Mouse (Mus musculus): ENCODE measurements at regions not wholly inside any gene's neighbourhood (a gene's known extent, or its start where the extent isn't known, plus 50 kb on each side); places are given as distances from the start of the nearest gene placed in this dataset.

GRCm38 (mm10) chr13:51227836-51228235, 57.0 kb downstream of the Nxnl2 start:
- DNase-seq: no peak

GRCm38 (mm10) chr13:51228862-51229770, 58.3 kb downstream of the Nxnl2 start:
- no peak for DNase-seq

GRCm38 (mm10) chr13:51229862-51230261, 59.0 kb downstream of the Nxnl2 start:
- DNase-seq: no peak

DNA sequence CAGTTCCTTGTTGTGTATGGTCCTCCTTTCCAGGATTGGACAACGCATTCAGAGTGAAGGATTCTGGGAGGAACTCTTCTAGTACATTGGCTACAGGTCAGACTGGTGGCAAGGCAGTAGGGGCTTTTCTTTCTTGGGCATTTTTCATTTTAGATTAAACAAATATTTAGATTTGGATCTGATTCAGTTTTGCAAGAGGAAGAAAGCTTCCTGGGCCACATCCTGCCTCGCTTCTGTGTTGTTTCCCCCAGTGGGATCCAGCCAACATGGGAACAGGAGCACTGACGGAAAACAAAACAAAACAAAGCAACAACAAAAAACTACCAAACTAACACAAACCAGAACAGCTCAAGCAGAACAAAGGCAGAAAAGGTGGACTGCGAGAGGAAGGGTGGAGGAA, 60.8 kb downstream of the Nxnl2 start:
- DNase-seq: no peak

- no peak for DNase-seq
Observed at GRCm38 (mm10) chr13:51247378-51247777, 76.6 kb downstream of the Nxnl2 start.

DNA sequence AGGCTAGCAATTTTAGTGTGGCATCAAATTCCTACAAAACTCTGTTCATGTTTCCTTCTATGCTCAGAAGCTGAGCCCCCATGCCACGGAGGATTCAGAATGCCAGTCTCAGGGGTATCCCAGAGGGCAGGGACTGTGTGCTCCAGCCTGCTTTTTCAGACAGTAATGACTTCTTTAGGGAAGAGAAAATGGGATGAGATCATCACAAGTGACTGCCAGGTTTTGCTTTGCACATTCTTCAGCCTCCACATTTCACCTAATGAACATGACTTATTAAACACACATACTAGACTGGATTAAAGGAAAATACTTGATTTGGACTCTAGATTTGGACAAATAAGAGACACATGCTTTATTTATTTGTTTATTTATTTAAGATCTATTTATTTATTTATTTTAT, 82.5 kb downstream of the Nxnl2 start:
- DNase-seq: no peak

- no peak for DNase-seq
Observed at GRCm38 (mm10) chr13:51255688-51256087, 84.9 kb downstream of the Nxnl2 start.

DNA sequence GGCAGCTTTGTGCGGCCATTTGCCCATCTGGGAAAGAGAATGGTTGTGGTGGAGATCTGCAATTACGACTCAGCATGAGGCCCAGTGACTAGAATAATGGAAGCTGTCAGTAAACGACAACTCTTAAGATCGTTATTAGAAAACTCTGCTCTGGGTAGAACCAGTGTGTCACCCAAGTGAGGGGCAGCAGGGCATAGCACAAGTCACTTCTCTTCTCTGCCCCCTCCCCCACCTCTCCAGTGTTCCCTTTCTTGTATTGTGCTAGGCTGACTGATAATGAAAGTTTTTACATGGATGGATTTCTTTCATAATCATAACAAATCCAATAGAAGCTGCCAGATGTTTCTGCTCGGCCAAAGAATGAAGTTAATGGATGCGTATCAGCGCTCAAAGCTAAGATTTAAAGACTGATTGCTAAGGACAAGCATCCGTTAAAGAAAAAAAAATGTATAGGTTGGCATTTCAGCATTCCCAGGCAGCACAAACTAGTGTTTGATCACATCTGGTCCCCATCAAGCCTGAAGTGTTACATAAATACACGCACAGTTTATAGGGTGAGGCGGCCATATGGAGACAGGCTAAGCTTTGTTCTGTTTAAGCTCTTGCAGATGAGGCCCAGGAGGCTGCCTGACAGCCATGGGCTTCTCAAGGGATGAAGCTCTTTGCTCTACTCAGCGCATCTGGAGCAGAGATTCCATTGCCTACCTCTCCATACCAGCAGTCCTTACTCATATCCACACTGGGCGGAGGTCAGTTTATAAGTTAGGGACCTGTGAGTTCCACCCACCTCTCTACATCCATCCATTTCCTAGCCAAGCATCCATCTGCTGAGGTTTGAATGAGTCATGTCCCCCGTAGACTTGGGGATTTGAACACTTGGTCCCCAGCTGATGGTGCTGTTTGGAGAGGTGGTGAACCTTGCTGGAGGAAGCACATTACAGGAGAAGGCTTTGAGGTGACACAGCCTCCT, 88.2 kb downstream of the Nxnl2 start:
- no peak for DNase-seq

- peak; percentile 32 for DNase-seq
Observed at GRCm38 (mm10) chr13:51261619-51262018, 90.8 kb downstream of the Nxnl2 start.

GRCm38 (mm10) chr13:51272786-51273185, 102.0 kb downstream of the Nxnl2 start:
- no peak for DNase-seq

DNA sequence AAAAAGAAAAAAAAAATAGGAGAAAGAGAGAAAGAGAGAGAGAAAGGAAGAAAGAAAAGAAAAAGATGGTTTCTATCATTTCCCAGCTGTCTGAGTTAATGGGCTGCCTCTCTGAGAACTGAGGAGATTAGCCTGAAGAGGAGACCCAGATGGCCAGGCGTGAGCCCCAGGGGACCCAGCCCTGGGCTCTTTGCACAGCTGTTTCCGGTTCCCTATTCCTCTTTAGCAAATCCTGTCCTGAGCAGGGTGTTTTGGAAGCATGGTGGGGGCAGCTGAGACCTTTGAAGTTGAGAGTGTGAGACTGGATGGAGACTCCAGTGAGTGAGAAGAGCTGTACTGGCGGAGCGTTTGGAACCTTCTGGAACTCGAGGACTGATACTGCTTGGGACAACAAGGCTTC, 103.8 kb downstream of the Nxnl2 start:
- DNase-seq: no peak

DNA sequence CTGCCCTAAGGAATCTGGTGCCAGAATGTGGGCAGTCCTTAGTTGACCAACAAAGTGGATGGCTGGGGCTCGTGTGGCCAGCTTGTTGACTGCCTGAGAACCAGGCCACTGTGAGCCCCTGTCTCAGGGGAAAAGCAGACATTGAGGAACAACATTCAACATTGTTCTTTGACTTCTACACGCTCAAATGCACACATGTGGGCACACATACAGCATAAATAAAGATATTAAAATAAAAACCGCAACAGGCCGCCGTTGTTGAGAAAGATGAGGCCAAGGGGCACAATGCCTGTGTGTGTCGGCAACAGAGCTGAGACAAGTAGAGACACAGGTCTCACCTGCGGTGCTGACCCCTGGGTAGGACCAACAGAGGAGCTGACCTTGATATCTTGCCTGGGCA, 105.8 kb downstream of the Nxnl2 start:
- DNase-seq: no peak

DNA sequence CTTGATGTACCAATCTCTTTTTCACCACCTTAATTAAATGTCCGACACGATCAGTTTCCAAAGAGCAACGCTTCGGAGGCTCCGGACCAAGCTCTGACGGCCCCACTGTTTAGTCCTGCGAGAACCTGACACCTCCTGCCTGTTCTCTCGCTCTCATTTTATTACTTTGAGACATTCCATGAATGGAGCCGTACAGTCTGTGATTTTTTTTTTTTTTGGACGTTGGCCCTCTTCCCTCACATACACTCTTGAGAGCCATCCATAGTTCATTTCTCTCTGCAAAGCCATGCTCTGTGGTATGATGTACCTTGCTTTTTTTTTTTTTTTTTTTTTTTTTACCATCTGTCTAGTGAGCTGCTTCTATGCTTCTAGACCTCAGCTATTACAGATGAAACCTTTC, 106.7 kb downstream of the Nxnl2 start:
- DNase-seq: no peak

- DNase-seq: no peak
Observed at GRCm38 (mm10) chr13:51279642-51280387, 109.0 kb downstream of the Nxnl2 start.

DNA sequence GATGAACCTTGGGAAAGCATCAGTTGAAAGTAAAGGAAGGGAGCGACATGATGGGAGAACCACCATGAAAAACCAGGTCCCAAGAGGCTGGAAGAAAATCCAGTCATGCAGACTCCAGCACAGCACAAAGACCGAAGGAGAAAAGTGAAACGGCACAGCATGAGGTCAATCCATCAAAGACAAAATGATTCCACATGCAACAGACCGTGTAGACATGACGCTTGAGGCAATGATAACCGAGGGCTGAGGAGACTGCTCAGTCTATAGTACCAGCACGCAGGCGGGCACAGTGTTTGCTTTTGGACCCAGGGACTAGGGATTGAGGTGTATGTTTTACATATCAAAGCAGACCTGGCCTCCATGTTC, 109.5 kb downstream of the Nxnl2 start:
- DNase-seq: no peak

DNA sequence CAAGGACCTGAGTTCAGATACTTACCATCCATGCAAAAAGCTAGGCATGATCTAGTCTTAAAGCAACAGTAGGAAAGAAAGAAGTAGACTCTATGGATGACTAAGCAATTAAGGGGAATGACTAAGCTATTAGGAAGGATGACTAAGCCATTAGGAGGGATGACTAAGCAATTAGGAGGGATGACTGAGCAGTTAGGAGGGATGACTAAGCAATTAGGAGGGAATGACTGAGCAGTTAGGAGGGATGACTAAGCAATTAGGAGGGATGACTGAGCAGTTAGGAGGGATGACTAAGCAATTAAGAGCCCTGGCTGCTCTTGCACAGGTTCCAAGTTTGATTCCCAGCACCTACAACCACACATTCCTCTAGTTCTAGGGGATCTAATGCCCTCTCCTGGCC, 113.9 kb downstream of the Nxnl2 start:
- DNase-seq: no peak

- no peak for DNase-seq
Observed at GRCm38 (mm10) chr13:51289442-51289841, 118.6 kb downstream of the Nxnl2 start.

GRCm38 (mm10) chr13:51290021-51290424, 118.4 kb upstream of the S1pr3 start:
- DNase-seq: peak; percentile 31

DNA sequence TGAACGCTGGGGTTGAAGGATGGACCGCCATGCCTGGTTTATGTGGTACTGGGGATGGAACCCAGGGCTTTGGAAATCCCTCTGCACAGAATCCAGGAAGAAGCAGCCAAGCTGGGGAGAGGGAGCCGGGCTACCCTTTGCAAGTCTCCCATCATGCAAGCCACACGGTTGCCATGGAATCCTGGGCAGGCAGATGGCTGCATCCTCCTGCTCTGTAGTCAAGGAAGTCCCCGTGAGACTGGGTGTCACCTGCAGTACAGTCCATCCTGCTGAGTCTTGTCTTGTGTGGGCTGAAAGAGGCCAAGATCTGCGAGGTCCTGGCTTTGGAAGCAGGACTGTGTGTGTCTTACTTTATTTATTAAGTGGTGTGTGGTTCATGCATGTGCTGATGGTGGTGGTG, 117.5 kb upstream of the S1pr3 start:
- DNase-seq: no peak

- no peak for DNase-seq
Observed at GRCm38 (mm10) chr13:51293047-51293446, 115.4 kb upstream of the S1pr3 start.

DNA sequence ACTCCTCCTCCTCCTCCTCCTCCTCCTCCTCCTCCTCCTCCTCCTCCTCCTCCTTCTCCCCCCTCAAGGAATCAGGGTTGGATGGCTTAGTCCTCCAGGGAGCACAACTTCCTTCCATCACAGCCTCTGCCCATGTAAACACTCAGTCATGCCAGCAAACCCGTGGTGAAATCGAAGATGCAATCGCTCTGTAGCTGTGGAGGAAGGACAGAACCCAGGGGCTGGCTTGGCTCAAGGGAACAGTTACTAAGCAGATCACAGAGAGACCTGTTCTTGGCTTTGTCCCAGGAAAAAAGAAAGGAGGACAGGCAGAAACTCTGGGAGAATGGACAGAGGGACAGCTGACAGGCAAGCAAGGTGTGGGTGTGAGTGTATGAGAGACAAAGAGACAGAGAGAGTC, 112.6 kb upstream of the S1pr3 start:
- DNase-seq: no peak

DNA sequence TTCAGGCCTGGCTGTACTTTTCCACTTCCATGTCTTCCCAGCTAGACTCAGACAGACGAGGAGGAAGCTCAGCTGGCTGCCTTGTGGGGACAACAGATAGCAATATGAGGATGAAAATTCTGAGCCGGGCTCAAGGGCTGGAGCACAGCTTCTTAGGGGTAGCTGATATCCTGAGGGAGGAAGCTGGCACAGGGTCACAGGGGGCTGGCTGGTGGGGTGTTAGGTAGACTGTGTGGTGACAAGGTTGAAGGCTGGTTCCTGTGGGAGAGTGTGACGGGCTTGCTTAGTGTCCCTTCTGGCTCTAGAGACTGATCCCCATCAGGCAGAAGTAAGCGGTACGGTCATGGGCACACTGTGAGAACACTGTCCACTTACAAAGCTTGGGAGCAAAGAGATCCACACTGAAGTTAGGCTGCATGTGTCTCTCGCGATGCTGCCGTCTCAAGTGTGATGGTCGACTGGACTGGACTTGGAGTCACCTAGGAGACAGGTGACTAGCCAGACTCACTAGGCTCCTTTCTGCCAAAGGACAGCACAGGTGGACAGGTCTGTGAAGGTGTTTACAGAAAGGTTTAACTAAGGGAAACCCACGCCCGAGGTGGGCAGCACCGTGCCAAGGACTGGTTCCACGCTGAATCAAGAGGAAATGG, 111.1 kb upstream of the S1pr3 start:
- DNase-seq: no peak
